Mouse (Mus musculus) MEL (cell line): ENCODE results near the gene Slc22a20. TPM values are rescaled to one million over a fixed set of nuclear protein-coding genes. Genes with fewer than 3 reads are reported as not detected.

ENCODE experiments used
- DNase-seq: peaks from one replicate; pipeline ENCODE4 v3.0.0; 2011; ENCODE audit warnings: low read depth, low spot score
- H3K27ac ChIP-seq: 2 replicates; pipeline ENCODE4 v1.5.1; 2012; ENCODE audit warnings: low read depth, mild to moderate bottlenecking, control low read depth, low read length, moderate library complexity; ENCODE audit not compliant: control insufficient read depth
- H3K27me3 ChIP-seq, 2 experiments: fragments of 150-350 bp in 1 of 2; sonication (generic) in 1 of 2; 2 replicates each; pipeline ENCODE4 v1.6.1; 2012; ENCODE audit warnings: low read length in 2 of 2, mild to moderate bottlenecking in 2 of 2, improper control_type of control experiment in 1 of 2, moderate library complexity in 1 of 2; ENCODE audit not compliant: insufficient read depth in 2 of 2, control insufficient read depth in 1 of 2
- H3K36me3 ChIP-seq, 2 experiments: 2 replicates each; pipeline ENCODE4 v1.6.1; 2012 to 2014; ENCODE audit warnings: low read length in 2 of 2, improper control_type of control experiment in 1 of 2, inconsistent platforms in 1 of 2, mild to moderate bottlenecking in 1 of 2; ENCODE audit not compliant: insufficient read depth in 2 of 2, control insufficient read depth in 1 of 2
- H3K4me1 ChIP-seq, 2 experiments: fragments of 150-350 bp in 1 of 2; sonication (generic) in 1 of 2; 2 replicates each; pipeline ENCODE4 v1.6.1; 2012; ENCODE audit warnings: low read length in 2 of 2, improper control_type of control experiment in 1 of 2, mild to moderate bottlenecking in 1 of 2; ENCODE audit not compliant: insufficient read depth in 2 of 2, control insufficient read depth in 1 of 2
- H3K4me3 ChIP-seq, 2 experiments: fragments of 150-350 bp in 1 of 2; sonication (generic) in 1 of 2; 2 replicates each; pipeline ENCODE4 v1.5.1; 2012; ENCODE audit warnings: low read depth in 2 of 2, low read length in 2 of 2, mild to moderate bottlenecking in 2 of 2, moderate library complexity in 2 of 2, control low read depth in 1 of 2, improper control_type of control experiment in 1 of 2; ENCODE audit not compliant: control insufficient read depth in 1 of 2, insufficient read depth in 1 of 2
- H3K79me2 ChIP-seq: 2 replicates; pipeline ENCODE4 v1.6.1; 2012; ENCODE audit warnings: mild to moderate bottlenecking, low read length, moderate library complexity; ENCODE audit not compliant: control insufficient read depth, poor library complexity, insufficient read depth
- H3K9ac ChIP-seq: 2 replicates; pipeline ENCODE4 v1.6.1; 2012; ENCODE audit warnings: low read depth, mild to moderate bottlenecking, control low read depth, low read length, moderate library complexity; ENCODE audit not compliant: control insufficient read depth, poor library complexity, severe bottlenecking
- H3K9me3 ChIP-seq: fragments of 150-350 bp; sonication (generic); replicated peaks from 2 replicates; pipeline ENCODE4 v1.6.1; 2012; ENCODE audit warnings: mild to moderate bottlenecking, low read length, improper control_type of control experiment, moderate library complexity; ENCODE audit not compliant: insufficient read depth
- CHD1 ChIP-seq: IDR thresholded peaks from 2 replicates; pipeline ENCODE4 v1.6.1; 2012; ENCODE audit warnings: low read depth, mild to moderate bottlenecking, inconsistent platforms, low read length, improper control_type of control experiment
- E2F4 ChIP-seq: IDR thresholded peaks from 2 replicates; pipeline ENCODE4 v1.6.1; 2011; ENCODE audit warnings: low read depth, low read length, improper control_type of control experiment, borderline replicate concordance
- ETS1 ChIP-seq: IDR thresholded peaks from 2 replicates; pipeline ENCODE4 v1.6.1; 2012; ENCODE audit warnings: low read depth, mild to moderate bottlenecking, inconsistent platforms, low read length, improper control_type of control experiment, moderate library complexity
- GABPA ChIP-seq: IDR thresholded peaks from 2 replicates; pipeline ENCODE4 v1.6.1; 2012; ENCODE audit warnings: low read depth, mild to moderate bottlenecking, inconsistent platforms, low read length, improper control_type of control experiment, moderate library complexity
- JUND ChIP-seq: IDR thresholded peaks from 2 replicates; pipeline ENCODE4 v1.6.1; 2011; ENCODE audit warnings: low read depth, mild to moderate bottlenecking, improper control_type of control experiment, low read length
- MAFK ChIP-seq: IDR thresholded peaks from 2 replicates; pipeline ENCODE4 v1.6.1; 2011; ENCODE audit warnings: low read depth, mild to moderate bottlenecking, low read length, improper control_type of control experiment, borderline replicate concordance
- MEF2A ChIP-seq: IDR thresholded peaks from 2 replicates; pipeline ENCODE4 v1.6.1; 2014; ENCODE audit warnings: low read depth, mild to moderate bottlenecking, inconsistent platforms, low read length, improper control_type of control experiment; ENCODE audit not compliant: poor library complexity, insufficient replicate concordance, severe bottlenecking; ENCODE audit errors: extremely low read depth
- MXI1 ChIP-seq: IDR thresholded peaks from 2 replicates; pipeline ENCODE4 v1.6.1; 2011; ENCODE audit warnings: mild to moderate bottlenecking, low read depth, low read length, improper control_type of control experiment
- MYB ChIP-seq: IDR thresholded peaks from 2 replicates; pipeline ENCODE4 v1.6.1; 2011; ENCODE audit warnings: mild to moderate bottlenecking, low read depth, low read length, improper control_type of control experiment
- MYC ChIP-seq: IDR thresholded peaks from 2 replicates; pipeline ENCODE4 v1.6.1; 2011; ENCODE audit warnings: low read depth, mild to moderate bottlenecking, low read length, improper control_type of control experiment, moderate library complexity
- NELFE ChIP-seq: IDR thresholded peaks from 2 replicates; pipeline ENCODE4 v1.6.1; 2011; ENCODE audit warnings: low read depth, low read length, improper control_type of control experiment
- POLR2A ChIP-seq, 2 experiments: IDR thresholded peaks; 2 replicates each; pipeline ENCODE4 v1.6.1; 2011 to 2012; ENCODE audit warnings: low read length in 2 of 2, mild to moderate bottlenecking in 2 of 2, control low read depth in 1 of 2, improper control_type of control experiment in 1 of 2, low read depth in 1 of 2, moderate library complexity in 1 of 2; ENCODE audit not compliant: control insufficient read depth in 1 of 2, insufficient read depth in 1 of 2, poor library complexity in 1 of 2
- SMC3 ChIP-seq: IDR thresholded peaks from 2 replicates; pipeline ENCODE4 v1.6.1; 2011; ENCODE audit warnings: low read depth, low read length, improper control_type of control experiment
- TAL1 ChIP-seq: IDR thresholded peaks from 2 replicates; pipeline ENCODE4 v1.6.1; 2012; ENCODE audit warnings: mild to moderate bottlenecking, inconsistent platforms, low read length, moderate library complexity, mixed read lengths
- TBP ChIP-seq: IDR thresholded peaks from 2 replicates; pipeline ENCODE4 v1.8.0; 2011; ENCODE audit warnings: low read depth, low read length, improper control_type of control experiment
- UBTF ChIP-seq: IDR thresholded peaks from 2 replicates; pipeline ENCODE4 v1.6.1; 2012; ENCODE audit warnings: low read depth, mild to moderate bottlenecking, inconsistent platforms, low read length, improper control_type of control experiment, moderate library complexity, borderline replicate concordance; ENCODE audit not compliant: insufficient read depth
- ZC3H11A ChIP-seq: IDR thresholded peaks from 2 replicates; pipeline ENCODE4 v1.6.1; 2012; ENCODE audit warnings: low read depth, mild to moderate bottlenecking, inconsistent platforms, low read length, improper control_type of control experiment
- ZNF384 ChIP-seq: IDR thresholded peaks from 2 replicates; pipeline ENCODE4 v1.6.1; 2012; ENCODE audit warnings: low read depth, mild to moderate bottlenecking, inconsistent platforms, low read length, improper control_type of control experiment
- polyA plus RNA-seq, 2 experiments: library from polyadenylated mRNA; stranded (reverse) in 1 of 2; unstranded in 1 of 2; fragments of >175 nt in 1 of 2; fragments of >200 nt in 1 of 2; gene quantifications; 2 replicates each; pipeline versions ENCODE4 v1.2.1 to v1.2.4; 2012; ENCODE audit warnings: low replicate concordance in 2 of 2, low read depth in 1 of 2; ENCODE audit not compliant: insufficient read length in 2 of 2, insufficient read depth in 1 of 2, missing spikeins in 1 of 2
- total RNA-seq: library from RNA; depleted of rRNA; stranded (reverse); fragments of 300-350 nt; gene quantifications from 2 replicates; pipeline ENCODE4 v1.2.3, GENCODE M21; 2012

Gene Slc22a20
- total and polyA plus RNA-seq, 3 experiments, result not detected

- H3K27ac ChIP-seq, result no peak overlapping the region
- H3K4me1 ChIP-seq, result peaks cover 3 to 15% of the 10 kb centered on the region in 2 experiments
- H3K27me3 ChIP-seq, result no peaks in the 10 kb centered on the region
- peaks cover 0 to 8% of the 10 kb centered on the region in 2 experiments; a peak in 3 of 4 replicates for H3K36me3 ChIP-seq
- H3K9ac ChIP-seq, result no peak overlapping the region
- H3K79me2 ChIP-seq, result no peaks in the 10 kb centered on the region
- H3K9me3 ChIP-seq, result no peaks in the 10 kb centered on the region
- no peak overlapping the region for H3K4me3 ChIP-seq
- no peak for TF ChIP-seq ZNF384
- TF ChIP-seq TBP, result no peak
- no peak for TF ChIP-seq E2F4
- TF ChIP-seq TAL1, result no peak
- TF ChIP-seq ZC3H11A, result no peak
- no peak for TF ChIP-seq UBTF
- no peak for TF ChIP-seq POLR2A (IDR thresholded peaks at IDR 0.05; ENCODE audit: control insufficient read depth in 1 of 2, insufficient read depth in 1 of 2, low read depth in 1 of 2, low read length in 2 of 2, poor library complexity in 1 of 2)
- TF ChIP-seq ETS1, result no peak
- no peak for TF ChIP-seq MEF2A
- TF ChIP-seq JUND, result no peak
- no peak for TF ChIP-seq CHD1
- TF ChIP-seq GABPA, result no peak
- no peak for TF ChIP-seq MXI1
- TF ChIP-seq NELFE, result no peak
- no peak for TF ChIP-seq SMC3
- no peak for TF ChIP-seq MYB
- TF ChIP-seq MAFK, result no peak
- no peak for DNase-seq
These were observed 4.1 kb upstream of the Slc22a20 start for GRCm38 (mm10) chr19:5990033-5990432.

GRCm38 (mm10) chr19:5989585-5989984, 3.6 kb upstream of the Slc22a20 start:
- Histone ChIP-seq H3K9me3 (no peaks in the 10 kb centered on the region), H3K36me3 (peaks cover 0 to 8% of the 10 kb centered on the region in 2 experiments; a peak in 3 of 4 replicates), H3K4me1 (peaks cover 3 to 15% of the 10 kb centered on the region in 2 experiments), H3K79me2 (no peaks in the 10 kb centered on the region), H3K27ac (no peak overlapping the region), H3K4me3 (no peak overlapping the region), H3K9ac (no peak overlapping the region), H3K27me3 (no peaks in the 10 kb centered on the region)
- no peak for TF ChIP-seq MXI1
- TF ChIP-seq MYC, result no peak
- TF ChIP-seq GABPA, result no peak
- no peak for DNase-seq
